Mouse (Mus musculus) telencephalon, adult 2 months (tissue): ENCODE data around the gene Pnmal1.

Source experiments
- DNase-seq: peaks from one replicate; pipeline ENCODE4 v3.0.0-alpha.2; 2011; ENCODE audit warnings: low read depth, low spot score

Gene Pnmal1

GRCm38 (mm10) chr7:16959539-16960187 lies at the start of gene Pnmal1:
Gene Pnmal1 (plus strand): TSS chr7:16959679.
- DNase-seq = peak; percentile 97

- DNase-seq = no peak
Measured at GRCm38 (mm10) chr7:16909909-16910308, 49.6 kb upstream of the Pnmal1 start.

DNA sequence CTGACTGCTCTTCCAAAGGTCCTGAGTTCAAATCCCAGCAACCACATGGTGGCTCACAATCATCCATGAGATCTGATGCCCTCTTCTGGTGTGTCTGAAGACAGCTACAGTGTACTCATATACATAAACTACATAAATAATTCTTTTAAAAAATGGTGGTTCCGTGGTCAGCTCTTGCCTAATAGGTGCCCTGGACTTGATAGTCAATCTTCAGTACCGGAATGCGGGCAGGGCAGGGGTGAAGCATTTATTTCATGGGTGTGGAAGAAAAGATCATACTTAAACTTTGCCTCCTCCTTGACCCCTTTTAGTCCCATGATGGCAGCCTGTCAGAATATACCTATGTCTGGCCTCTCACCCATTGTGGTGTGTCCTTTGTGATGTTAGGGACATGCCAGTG lies 47.6 kb upstream of the Pnmal1 start:
- no peak for DNase-seq

GRCm38 (mm10) chr7:16912360-16912759 lies 47.1 kb upstream of the Pnmal1 start:
- no peak for DNase-seq

- DNase-seq = no peak
Measured at GRCm38 (mm10) chr7:16913806-16914452, 45.5 kb upstream of the Pnmal1 start.

DNA sequence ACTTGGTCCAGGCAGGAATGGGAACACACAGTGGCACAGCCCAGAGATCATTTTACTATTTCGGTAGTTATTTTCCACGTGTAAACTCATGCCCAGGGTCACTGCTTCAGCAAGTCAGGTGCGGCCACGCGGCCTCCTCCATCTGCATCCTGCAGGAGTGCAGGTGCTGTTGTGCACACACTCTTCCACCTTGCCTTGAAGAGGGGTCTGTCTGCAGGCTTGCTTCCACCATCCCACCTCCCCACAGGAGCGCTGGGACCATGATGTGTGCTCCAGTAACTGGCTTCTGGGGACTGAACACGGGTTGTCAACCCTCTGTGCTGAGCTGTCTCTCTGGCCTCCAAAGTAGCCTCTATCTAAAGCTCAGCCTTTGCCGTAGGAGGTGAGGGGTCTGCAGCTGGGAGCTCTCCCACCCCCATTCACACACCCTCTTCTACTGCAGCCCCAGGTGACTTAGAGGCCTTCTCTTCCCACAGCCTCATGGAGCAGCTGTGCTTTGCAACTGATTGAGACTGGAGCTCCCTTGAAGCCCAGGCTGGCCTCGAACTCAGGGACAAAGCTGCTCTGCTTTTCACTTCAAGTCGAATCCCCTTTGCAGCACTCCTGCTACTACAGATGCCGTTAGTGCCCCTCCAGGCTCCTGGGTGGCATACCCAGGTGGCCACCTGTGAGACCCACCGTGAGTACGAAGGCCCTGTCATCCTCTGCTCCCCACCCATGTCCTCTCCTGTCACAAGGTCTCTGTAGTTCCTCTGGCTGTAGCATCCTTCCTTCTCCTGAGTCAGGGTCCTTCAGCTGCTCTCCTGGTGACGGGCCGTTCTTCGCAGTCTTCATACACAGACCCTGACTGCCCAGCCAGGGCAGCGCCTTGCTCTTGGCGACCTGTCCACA lies 44.8 kb upstream of the Pnmal1 start:
- no peak for DNase-seq

DNA sequence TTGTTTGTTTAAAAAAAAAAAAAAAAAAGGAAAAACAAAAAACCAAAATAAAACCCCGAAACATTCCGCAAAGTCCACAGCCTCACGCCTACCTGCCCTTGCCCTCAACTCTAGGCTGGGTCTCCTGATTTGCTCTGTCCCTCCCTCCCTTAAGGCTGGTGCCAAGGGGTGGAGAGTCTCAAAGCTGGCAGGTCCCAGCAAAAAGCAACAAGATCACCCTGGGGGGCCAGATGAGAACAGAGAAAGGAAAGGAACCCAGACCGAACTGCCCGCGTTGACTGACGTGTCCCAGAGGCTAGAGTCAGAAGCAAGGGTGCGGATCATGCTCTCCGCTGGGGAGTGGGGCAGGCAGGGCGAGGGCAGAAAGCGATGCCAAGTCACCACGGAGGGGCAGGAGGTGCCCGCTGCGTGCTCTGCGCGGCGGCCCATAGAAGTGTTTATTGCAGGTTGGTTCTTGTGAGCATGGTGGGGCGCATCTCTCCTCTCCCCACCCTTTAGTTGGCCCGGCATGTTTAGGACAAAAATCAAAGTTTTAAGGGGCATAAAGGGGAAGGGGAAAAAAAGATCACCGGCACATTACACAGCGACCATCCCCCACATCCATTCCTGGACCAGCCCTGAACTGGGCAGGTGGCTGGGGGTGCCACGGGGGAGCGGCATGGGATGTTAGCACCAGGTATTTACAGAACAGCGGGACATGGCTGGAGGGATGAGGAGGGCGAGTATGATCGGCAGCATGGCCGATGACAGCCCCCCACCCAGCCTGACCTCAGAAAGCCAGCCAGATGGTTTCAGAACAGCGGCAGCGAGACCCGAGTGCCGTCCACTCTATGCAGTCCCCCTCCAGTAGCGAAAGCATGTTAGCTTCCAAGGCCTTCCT lies 43.8 kb upstream of the Pnmal1 start:
- no peak for DNase-seq

- no peak for DNase-seq
Measured at GRCm38 (mm10) chr7:16916342-16917265, 42.9 kb upstream of the Pnmal1 start.

DNA sequence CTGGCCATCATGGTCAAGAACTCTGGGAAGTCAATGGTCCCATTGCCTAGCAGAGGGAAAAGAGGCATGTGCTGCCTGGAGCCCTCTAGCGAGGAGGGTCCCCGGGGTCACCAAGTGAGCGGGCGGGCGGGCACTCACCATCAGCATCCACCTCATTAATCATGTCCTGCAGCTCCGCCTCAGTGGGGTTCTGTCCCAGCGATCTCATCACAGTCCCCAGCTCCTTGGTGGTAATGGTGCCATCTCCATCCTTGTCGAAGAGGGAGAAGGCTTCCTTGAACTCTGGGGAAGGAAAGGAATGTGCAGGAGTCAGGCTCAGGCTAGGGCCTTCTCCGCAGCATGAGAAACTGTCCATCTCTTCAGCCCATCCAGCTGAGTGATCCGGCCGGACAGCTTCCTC lies 42.0 kb upstream of the Pnmal1 start:
- no peak for DNase-seq

GRCm38 (mm10) chr7:16918014-16918413 lies 41.5 kb upstream of the Pnmal1 start:
- no peak for DNase-seq

DNA sequence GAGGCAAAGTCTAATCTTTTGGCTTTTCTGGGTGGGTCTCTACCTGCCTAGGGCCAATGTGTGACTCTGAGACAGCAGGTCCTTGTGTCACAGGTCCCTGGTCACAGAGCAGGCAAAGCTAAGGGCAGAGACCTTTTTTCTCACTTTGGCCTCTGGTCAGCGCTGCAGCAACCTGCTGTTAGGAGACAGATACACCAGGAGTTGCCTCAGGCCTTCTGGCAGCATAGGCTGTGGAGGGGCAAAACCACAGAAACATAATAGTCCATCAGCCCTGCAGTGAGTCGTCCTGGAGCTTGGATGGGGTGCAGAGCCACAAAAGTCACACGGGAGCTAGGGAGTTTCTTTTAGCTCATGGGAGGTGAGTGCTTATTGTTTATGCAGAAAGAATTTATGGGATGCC lies 40.8 kb upstream of the Pnmal1 start:
- no peak for DNase-seq

- no peak for DNase-seq
Measured at GRCm38 (mm10) chr7:16919395-16920149, 39.9 kb upstream of the Pnmal1 start.

- no peak for DNase-seq
Measured at GRCm38 (mm10) chr7:16920150-16920579, 39.3 kb upstream of the Pnmal1 start.

DNA sequence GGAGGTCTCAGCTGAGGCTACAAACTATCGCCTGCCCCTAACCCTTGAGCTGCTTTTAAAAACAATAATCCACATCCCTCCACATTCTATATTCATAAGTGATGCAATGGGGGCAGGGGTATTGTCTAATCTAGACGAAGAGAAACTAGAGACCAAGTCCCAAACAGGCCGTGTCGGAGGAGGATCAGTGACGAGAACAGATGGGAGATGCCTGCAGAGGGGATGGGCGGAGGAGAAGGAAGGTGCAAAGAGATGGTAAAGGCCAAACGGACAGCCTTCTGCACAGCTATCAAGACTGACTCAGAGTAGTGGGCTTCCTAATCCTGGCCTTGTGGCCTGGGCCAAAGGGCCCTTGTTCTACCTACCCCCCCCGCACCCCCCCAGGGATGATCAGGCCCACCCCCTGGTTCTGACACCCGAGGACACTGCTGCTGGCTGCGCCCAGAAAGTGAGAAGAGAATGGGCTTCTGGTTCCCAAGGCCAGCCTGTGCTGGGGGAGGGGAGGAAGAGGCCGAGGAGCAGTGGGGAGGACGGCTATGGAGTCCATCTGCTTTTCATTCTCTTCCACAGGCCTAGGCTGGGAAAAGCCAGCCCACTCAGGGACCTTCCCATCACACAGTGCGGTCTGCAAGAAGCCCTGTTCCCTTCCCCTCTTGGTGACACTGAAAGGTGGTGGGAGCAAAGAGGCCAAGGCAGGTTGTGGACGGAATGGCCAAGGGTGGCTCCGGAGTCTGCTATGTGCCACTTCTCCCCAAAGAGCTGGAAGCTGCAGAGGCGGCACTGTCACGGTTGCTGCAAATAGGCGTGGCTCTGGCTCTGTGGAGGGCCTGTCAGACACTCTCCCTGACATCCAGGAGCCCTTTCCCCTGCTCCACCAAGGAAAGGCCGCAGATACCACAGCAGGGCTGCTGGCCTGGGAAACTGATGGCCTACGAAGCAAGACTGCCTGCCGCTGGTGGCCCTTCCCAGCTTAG lies 38.4 kb upstream of the Pnmal1 start:
- DNase-seq = no peak

- no peak for DNase-seq
Measured at GRCm38 (mm10) chr7:16921881-16922335, 37.6 kb upstream of the Pnmal1 start.

DNA sequence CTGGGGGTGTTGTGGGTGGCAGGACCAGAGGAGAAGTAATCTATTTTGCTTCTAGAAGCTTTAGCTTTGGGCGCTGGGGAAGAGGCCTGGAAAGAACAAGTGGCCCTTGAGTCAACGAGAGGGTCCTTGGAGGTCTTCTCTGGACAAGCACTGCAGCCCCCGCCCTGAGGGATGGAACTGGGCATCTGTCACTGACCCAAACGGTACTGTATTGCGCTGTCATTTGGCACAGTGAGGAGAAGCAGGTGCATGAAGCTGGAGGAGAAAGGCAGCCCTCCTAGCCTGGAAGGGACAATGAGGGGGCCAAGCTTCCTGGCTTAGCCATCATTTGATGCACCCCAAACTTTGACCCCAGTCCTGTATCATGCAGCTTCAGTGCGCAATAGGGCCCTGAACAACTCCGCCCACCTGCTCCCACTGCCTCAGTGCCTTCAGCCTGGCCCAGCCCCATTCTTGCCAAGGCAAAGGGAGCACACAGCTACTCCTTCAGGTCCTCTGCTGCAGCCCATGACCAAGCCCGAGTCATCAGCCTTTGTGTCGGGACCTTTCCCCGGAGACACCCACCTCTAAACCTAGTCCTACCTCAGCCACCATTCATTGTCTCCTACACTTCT lies 37.0 kb upstream of the Pnmal1 start:
- no peak for DNase-seq

DNA sequence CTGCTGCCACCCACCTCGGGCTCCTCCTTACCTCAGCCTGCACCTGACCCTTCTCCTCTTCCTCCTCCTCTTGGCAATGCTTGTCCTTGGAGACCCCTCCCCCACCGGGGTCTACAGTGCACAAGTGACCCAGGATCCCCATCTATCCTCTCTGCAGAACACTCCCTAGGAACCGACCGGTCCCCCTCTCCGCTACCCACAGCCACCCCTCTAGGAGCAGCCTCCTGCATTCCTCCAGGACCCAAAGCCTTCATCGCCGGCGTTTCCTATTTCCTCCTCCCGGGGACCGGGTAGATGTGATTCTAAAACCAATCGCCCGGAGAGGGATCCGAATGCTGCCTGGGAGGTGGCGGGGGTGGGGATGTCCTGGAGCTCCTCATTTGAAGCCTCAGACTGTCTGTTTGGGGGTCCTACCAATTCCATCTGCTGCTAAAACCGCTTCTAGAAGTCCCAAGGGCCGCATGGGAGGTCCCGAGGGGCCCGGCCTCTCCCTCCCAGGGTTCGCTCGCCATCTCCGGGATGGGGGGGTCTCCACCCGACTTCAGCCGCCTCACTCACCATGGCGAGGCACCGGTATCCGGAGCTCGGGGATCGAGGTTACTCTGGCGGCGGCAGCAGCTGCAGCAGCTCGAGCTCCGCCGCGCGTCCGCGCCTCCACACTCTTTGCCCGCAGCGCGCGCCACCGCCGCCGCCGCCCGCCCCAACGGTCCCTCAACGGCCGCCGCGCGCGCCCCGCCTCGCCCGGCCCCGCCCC lies 36.0 kb upstream of the Pnmal1 start:
- no peak for DNase-seq
